ENCODE assay signal across 28 mouse cellular contexts in the genomic region with DNA sequence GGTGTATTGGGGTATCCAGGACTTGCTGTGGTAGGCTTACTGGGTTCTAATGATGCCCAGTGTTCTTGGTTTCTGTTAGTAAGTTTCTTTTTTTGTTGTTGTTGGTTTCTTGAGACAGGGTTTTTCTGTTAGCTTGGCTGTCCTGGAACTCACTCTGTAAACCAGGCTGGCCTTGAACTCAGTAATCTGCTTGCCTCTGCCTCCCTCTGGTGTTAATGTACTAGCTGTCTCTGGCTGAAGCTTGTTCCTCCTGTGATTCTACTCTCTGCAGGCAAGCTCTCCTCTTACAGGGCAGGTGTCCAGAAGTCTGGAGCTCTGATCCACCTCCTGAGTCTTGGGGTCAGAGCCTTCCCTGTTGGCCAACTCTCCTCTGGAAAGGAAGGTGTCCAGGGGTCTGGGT. TPM values are rescaled to one million over a fixed set of nuclear protein-coding genes. Genes with fewer than 3 reads are reported as not detected.
"Had no signal": no experiment of that assay in that cellular context is flagged by ENCODE, and none has a peak within 500 bp of the region (broad histone marks: within the 10 kb centered on the region; RNA-seq: fewer than 3 reads in every experiment).

No protein-coding gene starts in this region.

RNA-seq across cellular contexts. Expression of a gene that starts 56.1 kb away (rescaled TPM):
- total RNA-seq: gastrocnemius, adult 2 months; gastrocnemius, postnatal 10 days; gastrocnemius, postnatal 25 days; gastrocnemius, postnatal 4 days; granulocyte monocyte progenitor cell, adult 5-6 weeks; heart, adult 2 months; heart, postnatal 14 days; heart, postnatal 36 days; hematopoietic stem cell, adult 5-6 weeks; hindbrain, postnatal 0 days; layer of hippocampus, adult 2 months; layer of hippocampus, postnatal 10 days; layer of hippocampus, postnatal 25 days; left cerebral cortex, adult 2 months; left cerebral cortex, postnatal 14 days; left cerebral cortex, postnatal 36 days had no signal
- polyA plus RNA-seq: heart, adult 2 months; heart, embryonic 11.5 days; heart, embryonic 15.5 days; heart, postnatal 0 days; hindbrain, embryonic 13.5 days; hindbrain, embryonic 15.5 days; hindbrain, postnatal 0 days; inflammation-experienced regulatory T-cells, adult 6 months; intestine, embryonic 15.5 days; kidney, embryonic 14.5 days; limb, embryonic 10.5 days; limb, embryonic 12.5 days; limb, embryonic 14.5 days; liver, embryonic 11.5 days had no signal
